Mouse (Mus musculus): Measurements from ENCODE around the gene Dtx3.
A peak's percentile ranks its signal among the peaks of the same experiment; 100 is the strongest.

Dtx3 gene

GRCm38 (mm10) chr10:127185101-127185500, 10.4 kb downstream of the Dtx3 start:
- DNase-seq: no peak

DNA sequence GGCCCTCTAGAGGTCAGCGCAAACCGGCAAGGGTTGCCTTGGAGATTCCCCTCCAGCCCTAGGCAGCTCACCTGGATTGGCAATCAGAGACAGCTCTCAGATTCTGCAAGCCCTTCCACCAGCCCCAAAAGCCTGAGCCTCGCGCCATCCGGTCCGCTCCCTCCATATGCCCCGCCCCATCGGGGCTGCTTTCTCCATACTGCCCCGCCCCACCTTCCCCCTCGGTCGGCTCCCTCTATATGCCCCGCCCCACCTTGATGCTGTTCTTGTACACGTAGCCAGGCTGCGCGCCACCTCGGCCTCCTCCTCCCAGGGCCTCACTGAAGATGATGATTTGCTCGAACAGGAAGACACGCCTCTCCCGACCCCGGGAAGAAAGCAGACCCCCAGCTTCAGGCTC, 11.8 kb downstream of the Dtx3 start:
- no peak for DNase-seq

DNA sequence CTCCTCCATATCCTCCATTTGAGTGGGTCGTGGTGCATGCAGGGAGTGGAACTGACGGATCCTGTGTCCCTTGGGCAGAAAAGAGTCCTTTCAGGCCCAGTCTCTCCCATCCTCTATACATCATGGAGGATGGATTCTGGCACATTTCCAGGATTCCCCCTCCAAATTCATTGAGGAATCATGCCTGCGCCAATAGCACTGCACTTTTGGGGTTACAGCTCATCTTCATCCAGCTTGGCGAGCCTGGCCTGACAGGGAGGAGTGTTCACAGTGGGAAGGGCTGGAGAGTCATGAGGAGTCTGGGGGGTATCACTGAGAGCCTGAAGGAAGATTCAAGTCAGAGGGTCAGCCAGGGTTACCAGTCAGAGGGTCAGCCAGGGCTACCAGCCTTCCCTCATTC, 12.9 kb downstream of the Dtx3 start:
- DNase-seq: no peak

DNA sequence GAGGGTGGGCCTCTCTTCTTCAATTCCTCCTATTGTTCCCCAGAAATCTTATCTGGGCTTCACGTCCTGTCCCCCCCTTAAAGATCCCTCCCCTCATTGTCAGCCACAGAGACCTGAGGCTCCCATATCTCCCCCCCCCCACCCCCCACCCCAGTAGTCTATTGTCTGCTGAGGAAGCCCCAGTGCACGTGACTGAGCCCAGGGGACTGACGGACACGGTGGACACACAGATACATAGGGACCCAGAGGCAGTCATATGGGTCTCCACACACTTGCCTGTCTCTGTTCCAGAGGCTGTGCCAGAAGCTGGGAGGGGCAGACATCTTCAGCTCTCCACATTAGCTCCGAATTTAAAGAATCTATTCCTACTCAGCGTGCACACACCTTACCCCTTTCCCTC, 14.0 kb downstream of the Dtx3 start:
- no peak for DNase-seq

DNA sequence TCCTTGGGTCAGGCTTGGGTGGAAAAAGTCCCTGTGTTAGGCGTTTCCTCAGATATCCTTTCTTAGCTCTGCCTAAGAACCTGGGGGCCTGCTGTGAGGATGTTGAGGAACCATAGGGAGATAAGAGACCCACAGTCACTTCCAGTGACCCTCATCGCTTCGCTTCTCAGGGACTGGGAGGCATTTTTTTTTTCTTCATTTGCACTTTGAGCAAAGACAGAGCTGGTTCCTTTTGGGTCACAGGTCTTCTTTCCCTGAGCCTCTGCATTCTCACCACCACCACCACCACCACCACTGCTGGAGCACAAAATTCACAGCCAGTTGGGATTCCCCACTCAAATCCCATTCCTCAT, 14.9 kb downstream of the Dtx3 start:
- no peak for DNase-seq

DNA sequence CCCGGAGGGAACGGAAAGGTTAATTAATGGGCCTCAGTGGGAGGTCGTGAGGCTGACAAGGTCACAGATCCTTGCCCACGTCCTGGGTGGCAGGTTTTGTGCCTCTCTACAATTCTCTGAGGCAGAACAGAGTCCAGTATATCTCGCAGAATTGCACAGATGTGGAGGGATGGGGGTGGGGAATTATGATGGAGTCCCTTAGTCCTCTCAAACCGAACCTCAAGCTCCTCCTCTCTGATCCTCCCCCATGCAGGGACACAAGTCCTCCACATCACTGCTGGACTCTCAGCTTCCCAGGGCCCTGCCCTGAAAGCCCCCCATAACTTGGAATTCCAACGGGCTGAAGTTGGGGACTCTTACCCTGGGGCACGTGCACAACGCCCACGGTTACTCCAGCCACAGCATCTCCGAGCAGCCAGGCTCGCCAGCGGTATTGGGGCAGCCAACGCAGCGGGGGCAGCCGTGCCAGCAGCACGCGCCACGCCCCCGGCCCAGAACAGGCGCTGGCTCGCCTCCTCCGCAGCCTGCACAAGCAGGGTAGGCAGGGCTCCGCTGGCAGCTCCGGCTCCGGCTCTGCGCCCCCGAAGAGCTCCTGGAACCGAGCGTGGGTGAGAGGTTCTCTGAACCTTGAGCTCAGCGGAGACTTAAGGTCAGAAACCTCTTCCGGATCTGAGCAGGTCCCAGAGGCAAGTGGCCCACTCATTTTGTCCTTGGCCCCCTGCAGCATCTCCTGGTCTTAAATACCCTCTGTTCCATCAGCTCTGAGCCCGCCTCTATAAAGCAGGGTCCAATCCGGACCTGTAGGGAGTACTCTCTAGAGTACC, 15.4 kb downstream of the Dtx3 start, which contains the start of gene Slc26a10:
Slc26a10 (minus strand) TSS at position 775 of the 824 bp plus-strand sequence.
- no peak for DNase-seq

DNA sequence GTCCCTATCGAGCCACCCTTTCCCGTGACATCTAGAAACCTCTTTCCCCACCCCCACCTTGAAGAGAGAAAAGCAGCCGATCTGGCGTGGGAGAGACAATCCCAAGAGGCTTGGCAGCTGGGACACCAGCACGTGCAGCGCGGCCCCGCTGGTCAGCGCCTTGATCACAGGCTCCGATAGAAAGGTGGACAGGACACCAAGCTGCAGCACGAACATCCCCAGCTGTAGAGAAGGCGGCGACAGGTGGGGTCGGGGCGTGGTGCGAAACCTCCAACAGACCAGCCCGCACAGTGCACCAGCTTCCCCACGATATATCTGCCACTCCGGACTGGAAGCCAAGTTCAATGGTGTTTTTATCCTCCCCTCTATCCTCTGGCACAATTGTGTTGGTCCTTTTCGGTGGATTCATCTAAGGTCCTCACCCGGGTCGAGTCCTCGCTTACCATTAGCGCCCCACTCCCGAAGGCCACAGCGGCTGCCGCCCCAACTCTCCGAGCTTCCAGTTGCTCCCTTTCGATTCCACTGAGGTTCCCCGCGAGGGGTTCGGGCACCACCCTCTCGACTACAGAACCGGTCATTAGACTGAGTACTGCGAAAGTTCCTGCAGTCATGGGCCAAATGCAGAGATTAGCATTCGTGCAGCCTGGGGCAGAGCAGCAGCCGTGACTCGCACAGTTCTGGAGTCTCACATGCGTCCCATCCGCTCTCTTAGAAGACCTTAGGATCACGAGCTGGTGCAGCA, 17.1 kb downstream of the Dtx3 start:
- DNase-seq: no peak

DNA sequence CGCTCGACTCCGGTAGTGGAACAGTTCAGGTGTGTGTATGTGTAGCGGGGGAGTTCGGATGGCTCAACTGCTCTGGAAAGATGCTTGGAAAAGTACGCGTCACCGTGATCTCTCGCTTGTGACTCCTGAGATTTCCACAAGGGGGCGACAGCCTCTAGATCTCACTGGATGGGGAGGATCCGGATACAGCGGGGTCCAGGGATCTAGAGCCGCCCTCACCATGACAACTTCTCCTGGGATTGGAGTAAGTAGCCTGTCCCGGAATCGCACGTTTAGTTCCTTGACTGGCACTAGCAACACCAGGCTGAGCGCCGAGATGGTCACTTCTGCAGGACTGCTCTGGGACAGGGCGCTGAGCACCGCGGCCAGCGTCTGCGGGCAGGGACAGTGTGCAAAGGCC, 17.8 kb downstream of the Dtx3 start:
- peak; percentile 55 for DNase-seq

GRCm38 (mm10) chr10:127177235-127177634, 18.3 kb downstream of the Dtx3 start:
- DNase-seq: no peak

DNA sequence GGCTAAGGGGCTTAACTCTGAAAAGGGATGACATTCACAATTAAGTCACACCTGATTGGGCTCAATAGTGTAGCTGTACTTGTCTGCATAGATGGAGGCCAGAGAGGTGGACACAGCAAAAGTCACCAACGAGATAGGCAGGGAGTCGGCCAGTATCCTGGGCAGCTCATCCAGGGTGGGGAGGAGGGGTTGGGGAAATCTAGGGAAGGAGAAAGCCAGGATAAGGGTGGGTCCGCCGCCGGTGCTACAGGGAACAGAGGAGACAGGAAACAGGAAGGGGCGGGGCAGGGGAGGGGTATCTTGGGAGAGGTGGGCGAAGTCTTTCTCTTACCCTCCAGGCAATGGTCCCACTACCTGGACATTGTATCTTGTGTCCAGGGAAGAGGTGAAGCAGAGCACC, 18.8 kb downstream of the Dtx3 start:
- no peak for DNase-seq

DNA sequence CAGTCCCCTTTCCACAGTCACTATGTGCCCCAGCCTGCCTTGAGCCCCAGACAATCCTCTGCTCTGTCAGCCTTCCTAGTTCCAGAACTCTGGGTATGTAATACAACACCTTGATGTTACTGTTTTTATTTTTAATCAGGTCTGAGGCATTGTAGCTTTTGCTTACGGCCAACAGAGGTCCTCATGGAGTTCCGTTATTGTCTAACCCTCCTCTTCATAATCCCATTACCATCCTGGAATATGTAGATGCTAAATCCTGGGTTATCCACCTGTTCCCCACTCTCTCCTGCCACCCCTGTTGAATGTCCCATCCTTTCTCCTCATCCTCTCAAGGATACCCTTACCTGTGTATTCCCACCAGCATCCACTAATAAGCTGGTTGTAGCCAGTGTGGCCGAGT, 19.3 kb downstream of the Dtx3 start:
- no peak for DNase-seq

- DNase-seq: no peak
Measured at GRCm38 (mm10) chr10:127174170-127174569, 21.4 kb downstream of the Dtx3 start.

DNA sequence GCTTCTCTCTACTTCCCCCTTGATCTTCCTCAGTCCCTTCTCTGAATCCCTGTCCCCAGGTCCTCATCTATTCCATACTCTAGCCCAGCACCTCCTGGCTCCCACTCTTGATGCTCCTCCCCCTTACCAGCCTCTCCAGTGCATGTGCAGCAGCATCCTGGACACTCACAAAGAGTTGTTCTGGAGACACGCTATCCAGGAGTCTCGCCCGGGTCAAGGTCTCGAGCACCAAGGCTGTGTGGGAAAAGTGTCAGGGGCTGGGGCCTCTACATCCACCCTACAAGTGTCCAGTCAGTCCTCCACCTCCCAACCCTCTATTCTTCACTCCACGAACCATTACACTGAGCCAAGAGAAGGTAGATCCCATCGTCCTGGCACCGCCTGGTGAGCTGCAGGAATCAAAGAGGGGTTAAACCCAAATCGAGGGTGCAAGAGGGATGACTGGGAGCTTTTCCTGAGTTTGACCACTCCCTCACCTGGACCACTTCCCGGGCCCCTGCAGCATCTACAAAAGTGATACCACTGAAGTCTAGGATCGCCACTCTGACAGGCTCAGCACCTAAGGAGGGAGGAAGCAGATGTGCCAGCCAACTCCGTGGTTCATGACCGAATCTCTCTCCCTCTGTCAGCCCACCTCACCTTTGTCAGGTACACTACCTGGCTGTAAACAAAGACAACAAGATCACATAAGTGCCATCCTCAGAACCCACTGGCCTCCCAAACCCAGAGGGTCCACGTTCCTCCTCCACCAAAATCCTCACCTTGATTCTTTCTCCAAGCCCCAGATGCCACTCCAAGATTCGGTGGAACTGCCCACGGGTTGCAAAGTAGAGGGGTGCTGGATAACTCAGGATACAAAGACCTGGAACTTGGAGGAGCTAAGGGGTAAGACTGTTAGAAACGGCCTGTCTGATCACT, 22.1 kb downstream of the Dtx3 start:
- no peak for DNase-seq

- DNase-seq: no peak
Measured at GRCm38 (mm10) chr10:127171631-127172200, 23.8 kb downstream of the Dtx3 start.

- DNase-seq: peak; percentile 76
Measured at GRCm38 (mm10) chr10:127170837-127171272, 24.7 kb downstream of the Dtx3 start.

DNA sequence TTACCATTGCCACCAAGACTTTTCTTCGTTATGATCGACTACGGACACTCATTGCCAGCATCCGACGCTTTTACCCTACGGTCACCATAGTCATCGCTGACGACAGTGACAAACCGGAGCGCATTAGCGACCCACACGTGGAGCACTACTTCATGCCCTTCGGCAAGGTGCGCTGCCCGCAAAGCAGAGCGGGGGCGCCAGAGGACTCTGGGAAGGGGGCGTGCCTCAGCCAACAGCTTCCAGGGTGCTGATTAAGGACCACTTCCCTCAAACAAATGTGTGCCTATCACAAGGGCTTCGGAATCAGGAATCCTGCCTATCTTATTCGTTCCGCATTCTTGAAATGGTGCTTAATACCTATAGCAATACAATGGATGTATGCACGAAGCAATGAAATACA, 25.5 kb downstream of the Dtx3 start:
- no peak for DNase-seq

DNA sequence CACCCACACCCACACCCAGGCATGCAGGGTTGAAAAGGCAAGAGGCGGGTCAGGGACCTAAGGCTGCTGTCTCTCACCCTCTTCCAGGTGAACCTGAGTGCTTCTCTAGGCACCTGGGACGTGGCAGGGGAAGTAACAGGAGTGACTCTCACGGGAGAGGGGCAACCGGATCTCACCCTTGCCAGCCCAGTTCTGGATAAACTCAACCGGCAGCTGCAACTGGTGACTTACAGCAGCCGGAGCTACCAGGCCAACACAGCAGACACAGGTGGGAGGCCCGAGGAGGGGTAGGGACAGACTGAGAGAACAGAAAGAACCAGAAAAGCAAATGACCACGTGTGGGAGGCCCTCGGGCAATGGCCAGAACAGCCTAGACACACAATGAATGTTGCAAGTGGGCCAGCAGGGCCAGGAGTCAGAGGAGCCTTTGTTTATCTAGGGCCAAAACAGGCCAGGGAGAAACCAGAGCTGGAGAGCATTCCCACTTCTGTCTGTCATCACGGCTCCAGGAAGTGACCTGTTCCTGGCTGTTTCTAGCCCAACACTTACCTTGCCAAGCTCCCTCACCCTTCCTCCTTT, 27.8 kb downstream of the Dtx3 start:
- no peak for DNase-seq

- DNase-seq: no peak
Measured at GRCm38 (mm10) chr10:127166771-127167613, 28.5 kb downstream of the Dtx3 start.

DNA sequence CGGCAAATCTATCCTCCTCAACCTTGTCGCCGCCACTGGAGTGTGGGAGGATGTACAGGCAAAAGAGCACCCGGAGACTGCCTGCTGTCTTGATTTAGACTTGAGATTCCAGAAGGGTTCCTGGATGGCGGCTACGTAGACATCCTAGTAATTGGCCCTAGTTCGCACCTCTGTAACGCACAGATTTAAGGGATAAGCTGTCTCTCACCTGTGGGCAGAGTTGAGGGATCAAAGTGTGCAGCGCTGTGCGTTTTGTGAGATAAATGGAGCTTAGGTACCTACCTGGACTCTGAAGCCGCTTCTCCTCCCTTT, 29.2 kb downstream of the Dtx3 start:
- DNase-seq: no peak

- DNase-seq: no peak
Measured at GRCm38 (mm10) chr10:127165654-127166403, 29.7 kb downstream of the Dtx3 start.

DNA sequence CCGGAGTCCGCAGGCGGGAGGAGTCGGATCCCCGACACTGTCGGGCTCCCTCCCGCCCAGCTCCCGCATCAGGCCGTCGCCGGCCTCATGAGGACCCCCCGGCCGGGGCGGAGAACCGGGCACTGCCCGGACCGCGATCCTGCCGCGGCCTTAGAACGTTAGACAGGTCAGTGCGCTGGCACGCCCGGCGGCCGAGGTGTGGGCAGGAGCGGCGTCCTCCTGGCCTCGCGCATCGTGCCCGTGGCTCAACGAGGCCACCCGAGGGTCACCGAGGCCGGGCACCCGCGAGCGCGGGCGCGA, 30.2 kb downstream of the Dtx3 start:
- no peak for DNase-seq
